Mouse (Mus musculus) brain, embryonic 14.5 days (tissue): ENCODE data around the gene Rad9a.

Source experiments
- CTCF ChIP-seq: fragments of 200-500 bp; IDR thresholded peaks from 2 replicates; pipeline ENCODE4 v1.5.1; 2012; ENCODE audit warnings: inconsistent platforms, mild to moderate bottlenecking, moderate library complexity, borderline replicate concordance; ENCODE audit not compliant: insufficient read depth, insufficient read length; ENCODE audit errors: extremely low read depth
- POLR2A ChIP-seq: fragments of 200-500 bp; IDR thresholded peaks from 2 replicates; pipeline ENCODE4 v1.6.1; 2012; ENCODE audit warnings: mild to moderate bottlenecking, inconsistent platforms, borderline replicate concordance; ENCODE audit not compliant: poor library complexity, insufficient read depth, insufficient read length, severe bottlenecking; ENCODE audit errors: extremely low read depth

GRCm38 (mm10) chr19:4206971-4207370, 5.5 kb upstream of the Rad9a start:
- no peak for TF ChIP-seq POLR2A
- peak; percentile 95 for TF ChIP-seq CTCF
